Mouse (Mus musculus) embryonic fibroblast, embryonic 13.5 days (primary cell): ENCODE results near the gene Slc6a17. TPM values are rescaled to one million over a fixed set of nuclear protein-coding genes. Genes with fewer than 3 reads are reported as not detected.

Experiments used
- H3K27ac ChIP-seq: 2 replicates; pipeline ENCODE4 v1.5.1; 2012; ENCODE audit warnings: low read length, control low read depth, inconsistent platforms; ENCODE audit not compliant: insufficient read depth
- H3K4me1 ChIP-seq: 2 replicates; pipeline ENCODE4 v1.6.1; 2011; ENCODE audit warnings: low read length; ENCODE audit not compliant: control insufficient read depth, insufficient read depth
- H3K4me3 ChIP-seq: 2 replicates; pipeline ENCODE4 v1.5.1; 2011; ENCODE audit warnings: mild to moderate bottlenecking, control low read depth, low read length; ENCODE audit not compliant: insufficient read depth
- CTCF ChIP-seq: IDR thresholded peaks from 2 replicates; pipeline ENCODE4 v1.5.1; 2011; ENCODE audit warnings: mild to moderate bottlenecking, control low read depth, low read length, moderate library complexity, borderline replicate concordance; ENCODE audit not compliant: insufficient read depth
- POLR2A ChIP-seq: IDR thresholded peaks from 2 replicates; pipeline ENCODE4 v1.6.1; 2011; ENCODE audit warnings: low read depth, mild to moderate bottlenecking, control low read depth, low read length, moderate library complexity
- polyA plus RNA-seq: library from polyadenylated mRNA; stranded (reverse); fragments of >200 nt; gene quantifications from 2 replicates; pipeline ENCODE4 v1.2.4, GENCODE M21; 2011; ENCODE audit warnings: low read depth; ENCODE audit not compliant: missing spikeins, insufficient read length

Gene Slc6a17
- polyA plus RNA-seq, 1 experiment: 10.9 TPM

DNA sequence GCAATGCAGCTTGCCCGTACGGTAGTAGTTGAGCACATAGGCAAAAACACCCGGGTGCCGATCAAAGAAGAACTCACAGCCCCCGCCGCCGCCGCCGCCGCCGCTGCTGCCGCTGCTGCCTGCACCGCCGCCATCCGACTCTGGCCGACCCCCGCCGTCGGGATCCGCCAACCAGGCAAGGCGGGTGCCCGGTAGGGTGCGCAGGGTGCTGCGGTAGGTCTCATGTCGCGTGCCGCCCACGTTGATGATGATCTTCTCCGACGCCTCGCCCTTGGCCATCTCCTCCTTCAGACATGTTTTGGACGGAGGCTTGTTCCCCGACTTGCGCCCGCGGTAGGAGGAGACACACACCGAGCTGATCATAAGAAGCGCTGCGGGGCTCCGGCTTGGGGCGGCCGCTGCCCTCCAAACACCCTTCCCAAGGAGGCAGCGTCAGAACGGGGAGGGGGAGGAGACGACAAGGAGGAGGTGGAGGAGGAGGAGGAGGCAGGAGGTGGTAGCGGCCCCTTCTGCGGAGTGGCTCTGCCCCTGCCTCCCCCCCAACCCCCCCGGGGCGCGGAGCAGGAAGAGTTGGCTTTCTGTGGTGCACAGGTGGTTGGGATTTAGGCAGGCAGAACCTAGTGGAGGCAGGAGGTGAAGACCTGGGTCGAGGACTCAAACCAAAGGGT is 59.2 kb downstream of the Slc6a17 start:
- H3K27ac ChIP-seq: no peak overlapping the region
- TF ChIP-seq CTCF: no peak
- TF ChIP-seq POLR2A: no peak
- H3K4me1 ChIP-seq: peaks cover 2% of the 10 kb centered on the region; the same call in 1 of the 2 replicates
- H3K4me3 ChIP-seq: peak overlapping the region; percentile 11; the same call in 1 of the 2 replicates

DNA sequence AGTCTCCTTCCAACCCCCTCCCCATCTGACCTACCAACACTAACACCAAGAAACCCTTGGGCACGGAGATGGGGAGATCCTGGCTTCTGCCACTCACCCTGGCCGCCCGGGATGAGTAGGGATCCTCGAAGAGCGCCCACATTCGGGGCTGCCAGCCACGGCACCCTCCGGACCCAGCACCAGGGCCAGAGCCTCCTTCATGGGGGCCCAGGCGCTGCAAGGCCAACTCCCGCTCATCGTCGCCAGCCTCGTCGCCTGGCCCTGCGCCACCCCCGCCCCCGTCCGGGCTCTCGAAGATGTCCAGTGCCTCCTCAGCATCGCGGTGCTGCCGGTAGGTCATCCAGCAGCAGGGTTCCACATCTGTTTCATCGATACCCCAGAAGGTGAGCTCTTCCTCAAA is 59.7 kb downstream of the Slc6a17 start:
- H3K4me3 ChIP-seq: no peak overlapping the region
- peaks cover 2% of the 10 kb centered on the region; the same call in 1 of the 2 replicates for H3K4me1 ChIP-seq
- no peak overlapping the region for H3K27ac ChIP-seq
- TF ChIP-seq CTCF (no peak), POLR2A (no peak)

DNA sequence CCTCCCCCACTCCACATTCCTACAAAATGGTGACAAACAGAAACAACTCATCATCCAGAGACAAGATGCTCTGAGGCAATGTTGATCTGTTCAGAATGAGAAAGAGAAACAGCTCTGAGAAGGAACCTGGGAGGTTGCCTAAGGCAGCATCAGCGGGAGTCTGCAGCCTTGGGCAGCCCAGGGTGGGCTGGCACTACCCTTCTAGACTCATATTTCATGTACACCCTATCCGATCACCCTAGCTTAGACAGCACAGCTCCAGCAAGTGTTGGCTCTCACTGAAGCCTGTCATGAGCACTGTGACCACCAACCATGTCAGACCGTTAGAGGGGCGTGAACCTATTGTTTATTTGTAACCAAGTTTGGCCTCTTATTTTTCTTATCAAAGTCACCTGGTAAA is 63.5 kb downstream of the Slc6a17 start:
- no peak overlapping the region for H3K27ac ChIP-seq

DNA sequence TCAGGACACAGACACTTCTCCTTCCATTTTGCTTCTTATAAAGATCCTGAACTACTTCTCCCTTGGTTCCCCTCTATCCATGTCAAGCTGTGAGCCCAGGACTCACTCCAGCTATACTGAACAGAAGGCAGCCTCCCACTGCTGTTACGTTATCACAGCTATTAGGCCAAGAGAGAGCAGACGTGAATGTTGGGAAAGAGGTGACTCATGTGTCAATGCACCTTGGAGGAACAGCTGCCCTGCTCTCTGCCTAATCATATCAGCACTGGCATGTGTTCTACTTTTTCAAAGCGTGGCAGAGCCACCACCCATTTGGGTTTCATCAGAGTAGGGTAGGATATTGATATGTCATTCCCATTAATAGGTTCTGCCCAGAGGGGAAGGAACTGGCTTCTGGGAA is 71.0 kb downstream of the Slc6a17 start:
- TF ChIP-seq CTCF (no peak), POLR2A (no peak)
- no peak overlapping the region for H3K4me3 ChIP-seq
- H3K27ac ChIP-seq: no peak overlapping the region
- no peaks in the 10 kb centered on the region for H3K4me1 ChIP-seq

More for the DNA sequence above, 63.5 kb downstream of the Slc6a17 start:
- Histone ChIP-seq H3K4me1 (no peaks in the 10 kb centered on the region), H3K4me3 (no peak overlapping the region)
- TF ChIP-seq POLR2A: no peak
- TF ChIP-seq CTCF: no peak

DNA sequence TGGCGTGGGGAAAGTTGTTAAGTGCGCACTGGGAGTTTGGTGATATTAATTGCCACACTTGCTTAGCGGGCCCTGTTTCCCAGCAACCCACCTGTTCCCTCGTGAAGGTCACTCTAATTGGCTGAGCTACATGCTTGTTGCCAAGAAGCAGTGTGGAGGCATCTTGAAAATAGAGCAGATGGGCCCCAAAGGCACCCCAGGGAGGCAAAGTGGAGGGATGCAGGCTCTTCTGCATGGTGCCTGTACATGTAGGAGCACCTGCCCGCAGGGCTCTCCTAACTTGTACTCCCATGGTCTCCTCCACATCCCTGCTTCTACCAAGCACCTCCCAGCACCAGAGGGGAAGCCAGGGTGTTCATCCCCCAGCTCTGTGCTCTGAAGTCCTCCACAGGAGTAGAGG is 74.0 kb downstream of the Slc6a17 start:
- Histone ChIP-seq H3K27ac (no peak overlapping the region), H3K4me1 (no peaks in the 10 kb centered on the region), H3K4me3 (no peak overlapping the region)
- TF ChIP-seq POLR2A (no peak), CTCF (no peak)

DNA sequence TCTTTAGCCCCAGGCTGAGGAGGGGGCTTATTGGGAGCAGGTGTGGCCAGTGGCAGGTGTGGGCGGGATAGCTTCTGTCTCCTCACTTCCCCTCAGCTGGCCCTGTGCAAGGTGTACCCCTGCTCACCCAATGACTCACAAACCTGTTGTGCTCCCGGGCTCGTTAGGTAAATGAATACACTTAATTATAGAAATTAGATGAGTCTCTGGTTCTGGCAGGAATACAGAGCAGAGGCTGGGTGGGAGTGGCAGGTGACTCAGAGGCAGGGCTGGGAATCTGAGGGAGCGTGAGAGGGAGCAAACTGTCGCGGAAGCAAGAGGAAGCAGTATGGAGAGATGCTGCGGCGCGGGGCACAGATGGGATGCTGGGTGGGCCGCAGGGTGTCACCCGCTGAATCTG is 75.6 kb downstream of the Slc6a17 start:
- Histone ChIP-seq H3K27ac (no peak overlapping the region), H3K4me3 (no peak overlapping the region), H3K4me1 (no peaks in the 10 kb centered on the region)
- no peak for TF ChIP-seq CTCF
- TF ChIP-seq POLR2A: no peak

DNA sequence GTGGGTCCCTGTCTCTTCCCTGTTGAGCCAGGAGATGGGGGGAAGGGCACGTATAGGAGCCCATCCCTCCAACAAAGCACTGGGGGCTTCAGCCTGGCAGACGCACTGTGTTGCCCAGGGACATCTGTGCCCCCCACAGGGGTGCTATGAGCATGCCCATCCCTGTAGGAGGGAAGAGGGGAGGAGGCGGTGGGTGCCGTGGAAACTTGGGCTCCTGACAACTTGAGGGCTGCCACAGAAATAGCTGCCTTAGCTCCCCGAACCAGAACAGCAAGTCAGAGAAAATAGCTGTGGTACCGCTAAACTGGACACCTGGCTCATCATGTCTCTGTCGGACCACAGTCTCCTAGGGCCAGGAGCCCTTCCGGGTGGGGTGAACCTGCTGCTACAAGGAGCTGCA is 76.5 kb downstream of the Slc6a17 start:
- Histone ChIP-seq H3K4me3 (no peak overlapping the region), H3K4me1 (no peaks in the 10 kb centered on the region), H3K27ac (no peak overlapping the region)
- TF ChIP-seq POLR2A (no peak), CTCF (no peak)

DNA sequence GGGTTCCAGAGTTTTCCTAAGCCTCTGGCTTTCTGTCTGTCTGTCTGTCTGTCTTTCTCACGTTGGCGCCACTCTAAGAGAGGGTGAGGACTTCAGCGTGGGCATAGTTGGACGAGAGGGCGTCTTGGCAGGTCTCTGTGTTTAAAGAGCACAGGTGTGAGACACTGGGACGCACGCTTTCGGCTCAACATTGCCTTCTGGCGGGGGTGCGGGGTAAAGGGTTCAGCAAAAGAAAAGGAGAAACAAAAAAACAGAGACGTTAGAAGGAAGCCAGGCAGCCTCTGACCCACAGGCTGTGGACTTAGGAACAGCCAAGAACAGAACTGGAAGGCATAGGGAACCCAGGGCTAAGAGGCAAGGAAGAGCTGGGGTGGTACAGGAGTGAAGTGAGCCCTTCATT is 78.5 kb downstream of the Slc6a17 start:
- Histone ChIP-seq H3K27ac (no peak overlapping the region), H3K4me3 (no peak overlapping the region), H3K4me1 (no peaks in the 10 kb centered on the region)
- TF ChIP-seq CTCF (no peak), POLR2A (no peak)

DNA sequence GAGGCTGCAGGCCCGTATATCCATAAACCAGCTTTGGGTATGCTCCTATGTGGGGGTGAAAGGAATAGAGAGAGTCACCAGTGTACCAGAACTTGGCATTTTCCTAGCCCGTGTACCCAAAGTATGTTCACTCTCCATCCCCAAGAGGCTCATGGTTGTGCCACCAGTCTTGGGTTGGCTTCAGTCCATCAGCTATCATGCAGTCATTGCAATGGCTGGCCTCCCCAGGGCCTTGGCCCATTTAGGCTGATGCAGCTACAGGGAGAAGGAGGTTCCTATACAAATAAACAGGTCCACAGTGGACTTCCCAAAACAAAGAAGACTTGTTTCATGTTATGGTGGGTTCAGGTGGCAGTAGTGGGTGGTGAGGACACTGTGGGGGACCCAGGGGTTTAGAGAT is 80.2 kb downstream of the Slc6a17 start:
- TF ChIP-seq POLR2A (no peak), CTCF (no peak)
- Histone ChIP-seq H3K4me1 (no peaks in the 10 kb centered on the region), H3K4me3 (no peak overlapping the region), H3K27ac (no peak overlapping the region)

DNA sequence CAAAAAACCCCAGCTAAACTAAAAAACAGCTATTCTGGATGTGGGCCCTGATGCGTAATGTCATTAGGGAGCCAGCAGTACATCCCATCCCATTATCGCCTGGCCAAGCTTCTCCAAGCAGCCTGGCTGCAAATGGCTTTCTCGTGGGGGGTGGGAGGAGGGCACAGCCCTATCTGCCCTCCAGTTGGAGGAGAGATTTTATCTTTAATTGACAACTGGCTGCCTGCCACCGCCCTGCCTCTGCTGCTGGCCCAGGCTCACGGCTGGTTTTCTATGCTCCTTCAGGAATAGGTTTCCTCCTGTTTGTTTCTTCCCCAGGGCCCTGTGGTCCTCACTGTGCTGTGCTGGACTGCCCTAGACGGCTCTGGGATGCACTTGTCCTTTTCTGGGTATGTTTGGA is 81.4 kb downstream of the Slc6a17 start:
- Histone ChIP-seq H3K27ac (no peak overlapping the region), H3K4me1 (no peaks in the 10 kb centered on the region), H3K4me3 (no peak overlapping the region)
- no peak for TF ChIP-seq CTCF
- no peak for TF ChIP-seq POLR2A
